Mouse (Mus musculus): ENCODE measurements around the gene Nucks1.
"Not testable (repeated sequence)": the region's sequence is repeated elsewhere in the genome, so short reads cannot be mapped to it uniquely, and the experiment has no call there.

Gene Nucks1

DNA sequence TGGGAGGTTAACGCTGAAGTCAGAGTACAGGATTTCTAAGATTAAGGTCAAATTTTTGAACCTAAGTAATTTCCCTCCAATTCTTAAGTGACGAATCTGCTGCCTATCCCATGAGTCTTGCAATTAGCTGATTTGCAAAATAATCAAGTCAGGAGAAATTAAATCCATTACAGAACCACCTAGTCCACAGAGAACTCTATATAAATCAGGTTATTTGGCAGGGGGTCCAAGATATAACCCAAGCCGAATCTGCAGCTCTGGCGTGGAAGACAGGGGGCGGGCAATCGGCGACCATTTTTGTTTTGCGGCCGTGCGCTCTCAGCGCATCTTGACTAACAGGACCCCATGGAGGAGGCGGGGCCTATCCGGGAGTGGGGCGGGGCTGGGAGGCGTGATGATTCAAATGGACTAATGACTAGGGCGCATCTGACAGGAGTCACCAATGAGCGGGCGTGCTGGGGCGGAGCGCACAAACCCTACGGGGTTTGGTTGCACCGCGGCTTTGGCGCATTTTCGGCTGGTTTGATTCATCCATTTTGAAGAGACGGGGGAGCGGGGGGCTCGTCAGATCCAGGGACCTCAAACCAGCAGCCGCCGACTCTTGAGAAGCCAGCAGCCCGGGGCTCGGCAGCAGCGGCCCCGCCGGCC is at the start of gene Nucks1:
TSS of gene Nucks1 (plus strand) at position 534 of the 648 bp plus-strand sequence.
- peak; percentile 100 for DNase-seq

DNA sequence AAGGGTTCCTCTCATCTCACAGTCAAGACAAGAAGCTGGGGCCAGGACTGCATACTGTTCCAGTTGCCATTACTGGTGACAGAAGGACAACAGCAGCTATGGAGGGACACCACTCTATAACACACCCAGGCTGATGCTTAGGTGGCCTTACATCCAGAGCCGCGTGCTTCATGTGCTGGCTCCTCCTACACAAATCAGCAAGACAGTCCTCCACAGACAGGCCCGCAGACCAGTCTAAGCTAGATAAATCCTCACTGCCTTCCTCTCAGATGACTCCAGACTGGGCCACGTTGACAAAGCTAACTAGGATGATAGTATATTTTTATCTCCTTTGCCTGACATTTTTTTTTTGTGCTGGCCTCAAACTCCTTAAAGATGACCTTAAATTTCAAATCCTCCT is 48.5 kb upstream of the Nucks1 start:
- no peak for DNase-seq

DNA sequence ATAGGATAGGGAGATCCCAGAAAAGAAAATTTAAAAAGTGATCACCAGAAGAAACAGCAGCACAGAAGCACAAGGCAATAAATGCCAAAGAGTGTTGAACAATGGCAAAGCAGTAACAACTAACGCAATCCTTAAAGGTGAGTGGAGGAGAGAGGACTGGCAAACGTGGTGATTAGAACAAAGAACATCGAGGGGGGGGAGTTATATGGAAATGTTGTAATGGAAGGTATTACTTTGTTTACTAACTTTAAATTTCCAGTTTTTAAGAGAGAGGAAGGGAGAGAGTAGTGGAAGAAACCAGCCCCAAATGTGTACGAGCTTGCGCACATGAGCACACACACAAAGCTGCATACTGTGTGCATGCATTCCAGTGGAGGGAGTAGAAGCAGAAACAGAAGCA is 44.7 kb upstream of the Nucks1 start:
- no peak for DNase-seq

DNA sequence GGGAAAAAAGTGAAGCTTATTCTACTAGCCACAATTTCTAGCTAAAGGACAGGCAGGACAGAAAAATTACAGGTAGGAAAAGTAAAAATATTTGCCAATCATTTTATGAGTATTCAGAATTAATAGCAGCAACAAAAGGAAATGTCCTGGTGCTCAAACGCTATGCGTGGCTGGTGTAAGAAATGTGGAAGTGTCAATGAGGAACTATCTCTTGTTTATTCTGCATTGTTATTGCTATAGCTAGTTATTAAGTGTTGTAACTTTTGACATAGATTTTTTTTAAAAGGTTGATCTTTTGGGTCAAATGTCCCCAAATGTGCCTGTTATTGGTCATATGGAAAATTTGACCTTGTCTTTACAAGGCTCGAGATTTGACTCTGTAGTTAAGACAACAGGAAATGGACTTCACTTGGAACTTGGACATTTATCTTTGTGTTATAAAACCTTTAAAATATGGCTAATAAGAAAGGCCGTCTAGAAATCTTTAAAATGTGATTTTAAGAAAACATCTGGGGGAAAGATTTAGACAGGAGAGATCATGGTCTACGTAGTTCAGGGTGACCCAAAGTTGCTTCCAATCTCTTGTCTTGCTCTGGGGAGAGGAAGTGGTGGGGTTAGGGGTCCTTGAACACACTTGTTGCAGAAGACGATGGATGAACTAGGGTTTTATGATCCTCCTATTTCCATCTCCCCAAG is 43.9 kb upstream of the Nucks1 start:
- no peak for DNase-seq

DNA sequence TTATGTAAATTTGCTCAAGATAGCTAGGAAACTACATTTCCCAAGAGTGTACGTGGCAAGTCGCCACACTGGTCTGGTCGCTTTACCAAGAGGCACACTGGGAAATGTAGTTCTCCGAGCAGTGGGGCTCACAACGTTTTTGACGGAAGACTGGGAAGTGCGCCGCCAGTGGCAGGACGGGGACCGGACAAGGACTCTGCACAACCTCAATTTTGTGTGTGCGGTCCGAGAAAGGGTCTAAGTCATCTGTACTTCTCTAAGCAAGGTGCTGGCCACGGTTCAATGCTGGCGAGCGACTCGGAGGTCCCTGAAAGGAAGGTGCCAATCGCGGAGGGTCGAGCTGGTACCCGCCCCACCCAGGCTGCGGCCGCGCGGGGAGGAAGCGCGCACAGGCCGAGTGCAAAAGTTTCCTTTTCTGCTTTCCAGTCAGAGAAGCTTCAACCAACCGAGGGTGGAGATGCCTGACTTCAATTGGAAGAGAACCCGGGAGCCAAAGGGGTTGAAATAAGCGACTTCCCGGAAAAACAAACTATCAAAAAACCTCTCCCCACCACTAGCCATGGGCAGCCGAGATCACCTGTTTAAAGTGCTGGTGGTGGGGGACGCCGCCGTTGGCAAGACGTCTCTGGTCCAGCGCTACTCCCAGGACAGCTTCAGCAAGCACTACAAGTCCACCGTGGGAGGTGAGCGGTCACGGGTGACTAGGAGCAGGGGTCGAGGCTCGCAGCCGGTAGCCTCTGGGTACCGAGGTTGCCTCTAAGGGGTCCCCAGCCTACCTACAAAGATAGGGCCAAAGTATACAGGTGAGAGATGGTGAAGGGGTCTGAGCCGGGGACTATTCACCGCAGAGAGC is 43.0 kb upstream of the Nucks1 start, which contains the start of gene Rab29:
TSS of gene Rab29 (plus strand) at position 132 of the 853 bp plus-strand sequence.
- DNase-seq = peak; percentile 93

DNA sequence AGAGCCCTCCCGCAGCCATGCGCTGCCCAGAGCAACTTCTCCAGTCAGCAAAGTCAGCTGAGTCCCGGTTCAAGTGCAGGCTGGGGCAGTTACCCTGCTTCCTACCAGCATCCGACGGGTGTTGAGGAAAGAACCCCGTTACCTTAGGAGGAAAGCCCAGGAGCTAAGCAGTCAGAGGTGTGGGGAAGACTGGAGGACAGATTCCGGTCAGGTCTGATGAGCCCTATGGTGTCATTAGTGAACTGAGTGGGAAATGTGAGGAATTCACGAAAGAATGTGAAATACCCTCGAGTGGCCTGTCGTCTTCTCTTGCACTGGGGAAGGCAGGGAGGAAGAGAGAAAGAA is 42.4 kb upstream of the Nucks1 start:
- DNase-seq = no peak

DNA sequence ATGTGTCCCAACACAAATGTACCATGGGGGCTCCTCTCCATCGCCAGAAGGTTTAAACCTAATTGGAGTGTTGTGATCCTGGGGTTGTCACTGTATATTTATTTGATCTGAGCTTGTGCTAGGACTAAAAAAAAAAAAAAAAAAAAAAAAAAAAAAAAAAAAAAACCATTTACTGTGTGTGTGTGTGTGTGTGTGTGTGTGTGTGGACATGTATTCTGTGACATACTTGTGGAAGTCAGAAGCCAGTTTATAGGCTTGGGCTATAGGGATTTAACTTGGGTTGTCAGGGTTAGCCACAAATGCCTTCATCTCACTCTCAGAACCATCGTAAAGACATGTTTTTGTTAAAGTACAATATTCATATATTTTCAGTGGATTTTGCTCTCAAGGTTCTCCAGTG is 40.8 kb upstream of the Nucks1 start:
- DNase-seq = no peak

DNA sequence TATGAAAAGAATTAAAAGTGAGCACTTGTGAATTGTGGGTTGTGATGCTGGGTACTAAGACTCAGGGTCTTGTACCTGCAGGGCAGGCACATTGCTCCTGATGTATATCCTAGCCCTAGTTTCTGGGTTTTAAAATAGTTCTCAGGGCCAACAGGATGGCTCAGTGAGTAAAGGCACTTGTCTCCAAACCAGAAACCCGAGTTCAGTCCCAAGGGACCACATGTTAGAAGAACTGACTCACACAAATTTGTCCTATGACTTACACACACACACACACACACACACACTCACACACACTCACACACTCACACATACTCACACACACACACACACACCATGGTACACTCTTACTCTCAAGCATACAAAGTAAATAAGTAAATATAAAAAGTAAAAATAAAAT is 37.5 kb upstream of the Nucks1 start:
- no peak for DNase-seq

DNA sequence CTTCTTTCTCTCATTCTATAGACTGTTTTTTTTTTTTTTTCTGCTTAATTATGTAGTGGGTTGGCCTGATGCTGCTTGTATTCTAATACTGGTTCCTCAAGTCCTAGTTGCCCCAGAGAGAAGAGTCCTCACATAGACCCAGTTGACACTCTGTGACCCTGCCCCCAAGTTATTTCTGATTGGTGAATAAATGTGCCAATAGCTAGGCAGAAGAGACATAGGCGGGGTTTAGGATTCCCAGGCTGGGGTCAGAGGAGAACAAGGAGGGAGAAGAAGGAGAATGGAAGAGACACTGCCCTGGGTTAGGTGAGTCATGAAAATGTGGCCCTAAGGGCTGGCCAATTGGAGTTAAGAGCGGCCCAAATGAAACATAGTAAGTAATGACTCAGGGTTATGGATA is 30.5 kb upstream of the Nucks1 start:
- DNase-seq = no peak

DNA sequence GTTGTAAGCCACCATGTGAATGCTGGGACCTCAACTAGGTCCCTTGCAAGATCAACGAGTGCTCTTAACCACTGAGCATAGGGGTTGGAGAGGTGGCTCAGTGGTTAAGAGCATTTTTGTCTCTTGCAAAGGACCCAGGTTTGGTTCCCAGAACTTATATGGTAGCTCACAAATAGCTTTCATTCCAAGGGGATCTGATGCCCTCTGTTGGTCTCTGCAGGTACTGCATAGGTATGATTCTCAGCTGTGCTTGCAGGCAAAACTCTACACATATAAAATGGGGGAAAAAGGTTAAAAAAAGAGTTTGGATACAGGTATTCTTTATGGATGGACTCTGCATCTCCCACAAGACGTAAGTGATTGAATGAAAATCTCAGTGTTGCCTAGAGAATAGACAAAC is 27.5 kb upstream of the Nucks1 start:
- no peak for DNase-seq

DNA sequence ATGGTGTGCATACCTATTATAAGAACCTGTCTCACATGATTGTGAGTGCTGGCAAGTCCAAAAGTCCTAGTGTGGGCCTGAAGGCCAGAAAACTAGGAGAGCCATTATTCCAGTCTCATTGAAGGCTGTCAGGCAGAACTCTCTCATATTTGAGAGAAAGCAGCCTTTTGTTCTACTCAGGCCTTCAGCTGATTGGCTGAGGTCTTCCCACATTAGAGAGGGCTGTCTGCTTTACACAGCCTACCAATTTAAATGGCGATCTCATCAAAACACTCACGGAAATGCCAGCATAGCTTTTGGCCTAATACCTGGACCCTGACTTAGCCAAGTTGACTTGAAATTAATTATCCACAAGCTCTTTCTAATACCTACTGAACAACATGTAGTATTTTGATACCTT is 24.2 kb upstream of the Nucks1 start:
- no peak for DNase-seq

DNA sequence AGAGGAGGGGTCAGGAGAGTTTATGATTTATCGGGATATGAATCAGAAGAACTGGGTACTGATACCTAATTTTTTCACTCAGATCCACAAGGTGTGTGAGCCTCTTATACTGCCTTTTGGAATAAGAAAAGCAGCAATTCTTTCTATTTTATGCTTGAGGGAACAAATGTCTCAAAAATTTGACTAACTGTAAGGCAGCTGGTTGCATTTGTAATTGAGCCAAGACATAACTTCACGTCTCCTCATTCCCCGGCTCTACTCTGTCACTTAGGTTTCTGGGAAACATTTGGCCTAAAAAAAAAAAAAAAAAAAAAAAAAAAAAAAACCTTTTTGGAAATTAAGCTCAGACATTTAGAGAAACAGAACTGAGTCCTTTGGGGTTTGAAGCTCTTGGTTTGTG is 23.7 kb upstream of the Nucks1 start:
- DNase-seq = no peak

DNA sequence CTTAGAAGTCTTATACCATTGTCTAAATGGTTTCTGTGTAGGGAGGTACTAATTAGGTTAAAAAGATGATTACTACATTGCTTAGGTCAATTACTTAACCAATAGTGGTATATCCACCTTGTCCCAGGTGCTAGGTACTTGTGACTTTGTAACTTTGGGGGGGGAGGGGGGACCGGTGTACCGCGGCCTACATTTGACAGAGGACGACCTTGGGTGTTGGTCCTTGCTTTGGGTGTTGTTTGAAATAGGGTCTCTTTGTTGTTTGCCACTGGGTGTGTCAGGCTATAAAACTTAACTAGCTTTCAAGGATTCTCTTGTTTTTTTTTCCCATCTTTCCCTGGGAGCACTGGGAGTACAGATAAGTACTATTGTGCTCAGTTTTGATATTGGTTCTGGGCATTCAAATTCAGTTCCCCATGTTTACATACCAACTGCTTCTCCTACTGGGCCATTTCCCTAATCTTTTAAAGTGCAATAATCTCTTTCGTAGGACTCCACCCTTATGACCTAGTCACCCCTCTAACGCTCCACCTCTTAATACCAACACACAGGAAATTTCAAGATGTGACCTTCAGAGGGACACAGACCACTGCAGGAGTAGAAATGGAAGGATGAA is 20.2 kb upstream of the Nucks1 start:
- DNase-seq = no peak

DNA sequence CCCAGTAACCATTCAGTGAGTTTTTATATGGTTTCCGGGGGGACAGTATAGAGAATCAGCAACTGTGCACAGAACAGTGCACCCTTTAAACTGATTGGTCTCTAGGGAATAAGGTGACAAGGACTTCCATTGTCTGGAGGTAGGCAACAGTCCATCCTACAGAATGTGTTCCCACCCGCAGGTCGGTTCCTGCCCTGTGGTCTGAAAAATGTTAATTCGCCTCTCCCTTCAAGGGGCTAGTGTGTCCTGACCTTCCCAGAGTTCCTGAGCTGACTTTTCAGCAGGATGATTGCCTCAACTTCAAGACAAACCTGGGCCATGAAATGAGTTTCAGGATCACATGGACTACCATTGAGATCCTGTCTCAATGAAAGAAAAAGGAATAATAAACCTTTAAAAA is 18.9 kb upstream of the Nucks1 start:
- DNase-seq = no peak

DNA sequence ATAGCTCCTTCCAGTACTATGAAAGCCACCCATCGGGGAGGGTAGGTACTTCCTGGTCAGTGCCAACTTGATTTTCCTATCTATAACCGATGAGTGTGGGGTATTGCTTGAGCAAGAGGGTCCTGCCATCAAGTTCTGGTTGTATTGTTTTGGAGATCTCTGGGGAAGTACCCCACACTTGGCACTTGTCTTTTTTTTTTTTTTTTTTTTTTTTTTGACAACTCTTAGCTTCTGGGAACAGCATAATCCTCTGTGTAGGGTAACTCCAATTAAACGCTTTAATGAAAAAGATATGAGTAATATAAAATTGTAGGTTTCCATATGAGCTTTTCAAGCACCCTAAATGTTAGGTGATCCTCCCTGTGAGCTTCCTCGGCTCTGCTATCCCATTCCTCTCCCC is 7.7 kb upstream of the Nucks1 start:
- DNase-seq = no peak

DNA sequence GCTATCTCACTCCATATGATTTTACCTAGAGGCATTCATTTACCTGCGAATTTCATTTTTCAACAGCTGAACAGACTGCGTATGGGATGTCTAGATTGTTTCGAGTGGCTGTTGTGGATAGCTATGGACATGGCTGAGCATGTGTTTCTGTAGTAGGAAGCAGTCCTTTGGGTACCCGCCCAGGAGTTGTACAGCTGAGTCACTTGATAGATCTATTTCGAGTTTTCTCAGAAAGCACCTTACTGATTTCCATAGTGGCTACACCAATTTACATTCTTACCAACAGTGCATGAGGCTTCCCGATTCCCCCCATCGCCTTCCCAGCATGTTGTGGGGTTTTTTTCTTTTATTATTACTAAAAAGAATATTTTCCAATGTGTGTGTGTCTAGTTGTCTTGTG is 7.1 kb upstream of the Nucks1 start:
- no peak for DNase-seq

DNA sequence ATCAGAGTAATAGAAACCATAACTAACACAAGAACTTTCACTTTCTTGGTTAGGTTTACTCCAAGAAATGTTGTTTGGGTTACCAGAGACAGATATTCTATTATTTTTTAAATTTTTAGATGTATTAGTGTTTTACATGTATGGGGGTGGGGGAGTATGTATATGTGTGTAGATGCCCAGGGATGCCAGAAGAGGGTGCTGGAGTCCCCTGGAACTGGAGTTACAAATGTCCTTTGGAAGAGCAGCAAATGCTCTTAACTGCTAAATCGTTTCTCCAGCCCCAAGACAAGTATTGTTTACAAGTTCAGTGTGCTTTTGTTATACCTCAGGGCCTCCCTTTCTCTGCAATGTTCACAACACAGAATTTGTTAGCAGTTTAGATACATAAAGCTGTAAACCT is 4.8 kb upstream of the Nucks1 start:
- DNase-seq = no peak

DNA sequence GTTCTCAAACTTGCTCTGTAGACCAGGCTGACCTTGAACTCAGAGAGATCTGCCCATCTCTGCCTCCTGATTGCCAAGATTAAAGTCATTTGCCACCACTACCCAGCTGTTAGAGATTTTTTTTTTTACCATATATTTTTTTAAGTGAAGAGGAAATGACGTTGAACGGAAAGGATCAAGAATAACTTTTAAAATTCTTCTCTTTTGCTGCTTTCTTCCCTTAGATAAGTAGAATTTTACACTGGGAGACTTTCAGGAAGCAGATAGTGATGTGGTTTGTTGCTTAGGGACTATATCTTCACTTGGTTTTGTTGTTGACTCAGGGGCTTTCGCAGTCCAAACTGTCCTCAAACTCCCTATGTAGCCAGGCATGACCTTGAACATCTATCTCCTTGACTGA is 1.9 kb upstream of the Nucks1 start:
- no peak for DNase-seq

DNA sequence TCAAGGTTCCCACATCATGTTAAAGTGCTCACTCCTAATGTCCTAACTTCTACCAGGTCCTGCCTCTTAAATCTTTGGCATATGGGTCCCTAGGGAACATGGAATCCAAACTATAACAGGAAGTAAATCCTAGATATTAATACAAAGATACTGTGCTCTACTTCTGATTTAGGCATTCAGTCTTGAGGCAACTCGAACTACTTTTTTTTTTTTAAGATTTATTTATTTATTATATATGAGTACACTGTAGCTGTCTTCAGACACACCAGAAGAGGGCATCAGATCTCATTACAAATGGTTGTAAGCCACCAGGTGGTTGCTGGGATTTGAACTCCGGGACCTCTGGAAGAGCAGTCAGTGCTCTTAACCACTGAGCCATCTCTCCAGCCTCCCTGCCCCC is 1.1 kb upstream of the Nucks1 start:
- not testable (repeated sequence) for DNase-seq

DNA sequence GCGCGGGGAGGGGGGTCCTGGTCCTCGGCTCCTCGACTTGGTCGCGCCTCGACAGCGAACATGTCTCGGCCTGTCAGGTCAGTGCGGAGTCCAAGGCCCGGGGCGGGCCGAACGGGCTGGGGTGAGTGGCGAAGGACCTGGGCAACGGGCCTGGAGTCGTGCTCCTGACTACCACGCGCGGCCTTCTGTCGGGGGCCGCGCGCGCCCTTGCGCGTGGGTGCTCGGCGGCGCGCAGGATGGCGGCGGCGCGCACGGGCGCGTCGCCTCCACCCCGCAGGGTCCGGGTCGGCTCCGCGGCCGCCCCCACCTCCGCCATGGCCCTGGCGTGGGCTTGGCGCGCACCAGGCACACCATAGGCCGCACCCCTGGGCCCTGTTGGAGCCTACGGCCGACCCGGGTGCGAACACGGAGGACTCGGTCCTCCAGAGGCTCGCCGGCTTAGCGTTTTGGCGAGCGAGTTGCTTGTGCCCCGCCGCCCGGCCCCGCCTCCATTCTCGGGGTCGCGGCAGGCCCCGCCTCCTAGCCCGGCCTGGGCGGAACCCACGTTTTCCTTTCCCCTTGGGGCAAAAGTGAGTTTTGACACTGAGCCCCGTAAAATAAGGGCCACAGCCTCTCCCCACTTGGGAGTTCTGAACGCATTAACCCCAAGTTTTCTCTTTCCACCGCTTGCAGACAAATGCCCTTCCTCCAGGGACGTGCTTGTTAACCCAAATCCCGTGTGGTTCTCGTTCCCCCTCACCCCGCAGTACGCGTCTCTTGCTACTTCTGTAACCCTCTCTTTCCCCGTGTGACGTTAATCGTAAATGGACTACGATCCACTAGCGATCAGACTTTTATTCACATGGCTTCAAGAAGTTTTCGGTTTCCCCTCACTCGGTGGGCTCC is 582 bp downstream of the Nucks1 start:
- peak; percentile 56 for DNase-seq

DNA sequence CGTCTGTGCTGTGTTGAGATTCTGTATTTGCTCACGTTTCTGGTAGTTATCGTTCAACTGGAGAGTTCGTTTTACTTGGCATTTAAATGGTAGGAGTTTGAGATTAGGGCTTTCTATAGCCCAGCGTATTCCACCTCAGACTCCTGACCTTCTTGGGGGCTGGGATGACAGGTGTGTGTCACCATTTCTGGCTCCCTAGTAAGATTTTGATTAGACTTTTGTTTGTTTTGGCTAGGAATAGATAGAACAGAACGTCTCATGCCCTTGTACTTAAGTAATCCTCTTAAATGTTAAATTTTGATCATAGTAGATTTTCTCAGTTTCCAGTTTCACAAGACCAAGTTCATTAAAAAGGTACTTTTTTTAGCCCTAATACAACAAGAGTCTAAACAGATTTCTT is 7.3 kb downstream of the Nucks1 start:
- DNase-seq = no peak

DNA sequence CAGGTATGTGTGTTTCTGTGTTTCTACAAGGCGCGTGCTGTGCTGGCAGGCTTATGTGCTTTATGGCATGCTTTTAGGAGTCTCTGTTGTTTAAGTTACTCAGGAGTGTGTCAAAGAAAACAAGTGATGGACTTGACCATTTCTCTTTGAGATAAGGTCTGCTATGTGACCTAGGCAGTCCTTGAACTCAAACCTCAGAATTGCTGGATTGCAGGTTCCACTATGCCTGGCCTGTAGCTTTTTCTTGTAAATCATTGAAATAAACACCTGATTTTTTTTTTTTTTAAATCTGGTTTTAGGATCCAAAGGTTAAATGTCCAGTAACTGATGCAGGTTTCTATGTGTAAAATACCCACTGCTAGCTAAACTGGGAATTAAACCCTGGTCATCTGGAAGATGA is 8.7 kb downstream of the Nucks1 start:
- no peak for DNase-seq

DNA sequence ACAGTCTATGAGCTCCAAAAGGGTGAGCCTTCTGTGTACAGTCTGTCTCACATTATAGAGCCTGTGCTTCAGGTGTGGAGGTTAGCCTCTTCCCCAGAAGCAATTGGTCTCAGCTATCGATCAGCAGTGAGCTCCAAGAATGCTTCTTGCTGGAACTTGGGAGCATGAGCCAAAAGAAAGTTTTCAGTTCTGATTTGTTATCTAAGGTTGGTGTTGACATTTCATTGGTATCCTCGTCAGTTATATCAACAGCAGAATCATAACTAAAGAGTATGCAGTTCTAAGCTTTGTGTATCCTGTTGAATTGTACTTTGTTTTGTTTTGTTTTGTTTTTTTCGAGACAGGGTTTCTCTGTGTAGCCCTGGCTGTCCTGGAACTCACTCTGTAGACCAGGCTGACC is 11.8 kb downstream of the Nucks1 start:
- no peak for DNase-seq

Measured in layer of hippocampus, adult 9-11 months (tissue).